Mouse (Mus musculus) E14TG2a.4 (cell line): ENCODE data around the gene Pkmyt1.
A peak's percentile ranks its signal among the peaks of the same experiment; 100 is the strongest.

ENCODE experiments used
- H3K27me3 ChIP-seq: 2 replicates; pipeline ENCODE4 v1.6.1; 2014; ENCODE audit warnings: low read length, control low read depth; ENCODE audit not compliant: insufficient read depth
- H3K36me3 ChIP-seq: 2 replicates; pipeline ENCODE4 v1.6.1; 2014; ENCODE audit warnings: low read length, control low read depth; ENCODE audit not compliant: insufficient read depth
- H3K4me1 ChIP-seq: replicated peaks from 2 replicates; pipeline ENCODE4 v1.6.1; 2014; ENCODE audit warnings: low read depth, low read length, control low read depth
- H3K4me3 ChIP-seq: replicated peaks from 2 replicates; pipeline ENCODE4 v1.5.1; 2014; ENCODE audit warnings: mild to moderate bottlenecking, low read length
- H3K9me3 ChIP-seq: 2 replicates; pipeline ENCODE4 v1.6.1; 2014; ENCODE audit warnings: low read length, control low read depth
- CTCF ChIP-seq: conservative IDR thresholded peaks from 2 replicates; pipeline ENCODE4 v1.5.1; 2014; ENCODE audit warnings: low read length
- NANOG ChIP-seq: IDR thresholded peaks from 2 replicates; pipeline ENCODE4 v1.6.1; 2014; ENCODE audit warnings: borderline replicate concordance, low read length, mixed read lengths
- POU5F1 ChIP-seq: IDR thresholded peaks from 2 replicates; pipeline ENCODE4 v1.6.1; 2014; ENCODE audit warnings: low read length, borderline replicate concordance

Gene Pkmyt1

GRCm38 (mm10) chr17:23705525-23706104 lies 20.5 kb upstream of the Pkmyt1 start:
- TF ChIP-seq POU5F1 (no peak), NANOG (no peak), CTCF (no peak)
- Histone ChIP-seq H3K36me3 (no peaks in the 10 kb centered on the region), H3K9me3 (no peaks in the 10 kb centered on the region), H3K4me3 (no peak overlapping the region), H3K4me1 (peaks cover 27% of the 10 kb centered on the region), H3K27me3 (peaks cover 40% of the 10 kb centered on the region)

GRCm38 (mm10) chr17:23706212-23706611 lies 19.9 kb upstream of the Pkmyt1 start:
- H3K36me3 ChIP-seq, result no peaks in the 10 kb centered on the region
- H3K4me1 ChIP-seq, result peaks cover 32% of the 10 kb centered on the region
- H3K9me3 ChIP-seq, result no peaks in the 10 kb centered on the region
- TF ChIP-seq NANOG (no peak), CTCF (peak; percentile 91), POU5F1 (no peak)
- H3K4me3 ChIP-seq, result no peak overlapping the region
- peaks cover 35% of the 10 kb centered on the region for H3K27me3 ChIP-seq

- TF ChIP-seq CTCF (no peak), NANOG (no peak), POU5F1 (no peak)
- no peaks in the 10 kb centered on the region for H3K9me3 ChIP-seq
- peaks cover 67% of the 10 kb centered on the region for H3K27me3 ChIP-seq
- no peak overlapping the region for H3K4me3 ChIP-seq
- H3K4me1 ChIP-seq, result peaks cover 13% of the 10 kb centered on the region; the same call in 1 of the 2 replicates
- H3K36me3 ChIP-seq, result no peaks in the 10 kb centered on the region
These were observed 9.1 kb upstream of the Pkmyt1 start for GRCm38 (mm10) chr17:23717003-23717402.

GRCm38 (mm10) chr17:23719455-23719854 lies 6.7 kb upstream of the Pkmyt1 start:
- Histone ChIP-seq H3K9me3 (no peaks in the 10 kb centered on the region), H3K4me1 (peaks cover 14% of the 10 kb centered on the region; the same call in 1 of the 2 replicates), H3K36me3 (no peaks in the 10 kb centered on the region), H3K4me3 (no peak overlapping the region), H3K27me3 (peaks cover 56% of the 10 kb centered on the region)
- no peak for TF ChIP-seq CTCF
- TF ChIP-seq POU5F1, result no peak
- TF ChIP-seq NANOG, result no peak

- peaks cover 56% of the 10 kb centered on the region for H3K27me3 ChIP-seq
- no peaks in the 10 kb centered on the region for H3K36me3 ChIP-seq
- H3K4me3 ChIP-seq, result no peak overlapping the region
- no peak for TF ChIP-seq NANOG
- no peak for TF ChIP-seq CTCF
- TF ChIP-seq POU5F1, result no peak
- peaks cover 22% of the 10 kb centered on the region for H3K4me1 ChIP-seq
- no peaks in the 10 kb centered on the region for H3K9me3 ChIP-seq
These were observed 4.2 kb upstream of the Pkmyt1 start for GRCm38 (mm10) chr17:23721886-23722285.

GRCm38 (mm10) chr17:23722376-23723125 lies 3.6 kb upstream of the Pkmyt1 start, which contains the start of gene 1520401A03Rik:
Gene 1520401A03Rik, minus strand, starts transcription at chr17:23722783.
- Histone ChIP-seq H3K4me1 (peaks cover 25% of the 10 kb centered on the region), H3K9me3 (no peaks in the 10 kb centered on the region), H3K36me3 (no peaks in the 10 kb centered on the region), H3K27me3 (peaks cover 56% of the 10 kb centered on the region), H3K4me3 (no peak within 1 kb of the TSS)
- no peak for TF ChIP-seq CTCF
- no peak for TF ChIP-seq NANOG
- no peak for TF ChIP-seq POU5F1

GRCm38 (mm10) chr17:23725477-23725876 lies 659 bp upstream of the Pkmyt1 start:
- peaks cover 34% of the 10 kb centered on the region for H3K4me1 ChIP-seq
- H3K9me3 ChIP-seq, result no peaks in the 10 kb centered on the region
- 0 out of 2 replicates have a peak, but pooled peaks cover 2% of the 10 kb centered on the region for H3K36me3 ChIP-seq
- H3K27me3 ChIP-seq, result peaks cover 30% of the 10 kb centered on the region
- no peak for TF ChIP-seq POU5F1
- no peak for TF ChIP-seq CTCF
- TF ChIP-seq NANOG, result no peak
- H3K4me3 ChIP-seq, result peak overlapping the region; percentile 94

- TF ChIP-seq CTCF, result no peak
- no peak for TF ChIP-seq NANOG
- no peak for TF ChIP-seq POU5F1
- peaks cover 20% of the 10 kb centered on the region for H3K27me3 ChIP-seq
- peaks cover 33% of the 10 kb centered on the region for H3K4me1 ChIP-seq
- H3K36me3 ChIP-seq, result 0 out of 2 replicates have a peak, but pooled peaks cover 2% of the 10 kb centered on the region
- H3K4me3 ChIP-seq, result peak overlapping the region; percentile 94
- no peaks in the 10 kb centered on the region for H3K9me3 ChIP-seq
These were observed 614 bp downstream of the Pkmyt1 start for GRCm38 (mm10) chr17:23726758-23727142.

GRCm38 (mm10) chr17:23730441-23730840 lies 4.3 kb downstream of the Pkmyt1 start:
- TF ChIP-seq CTCF, result no peak
- no peak for TF ChIP-seq POU5F1
- no peak for TF ChIP-seq NANOG
- peaks cover 37% of the 10 kb centered on the region for H3K36me3 ChIP-seq
- H3K27me3 ChIP-seq, result peaks cover 3% of the 10 kb centered on the region; the same call in 1 of the 2 replicates

More at GRCm38 (mm10) chr17:23730441-23730840, 4.3 kb downstream of the Pkmyt1 start:
- no peaks in the 10 kb centered on the region for H3K9me3 ChIP-seq
- no peak overlapping the region for H3K4me3 ChIP-seq
- H3K4me1 ChIP-seq, result peaks cover 33% of the 10 kb centered on the region
